Mouse (Mus musculus): ENCODE measurements around the gene Mal.
"Not testable (repeated sequence)": the region's sequence is repeated elsewhere in the genome, so short reads cannot be mapped to it uniquely, and the experiment has no call there.

The Mal gene

DNA sequence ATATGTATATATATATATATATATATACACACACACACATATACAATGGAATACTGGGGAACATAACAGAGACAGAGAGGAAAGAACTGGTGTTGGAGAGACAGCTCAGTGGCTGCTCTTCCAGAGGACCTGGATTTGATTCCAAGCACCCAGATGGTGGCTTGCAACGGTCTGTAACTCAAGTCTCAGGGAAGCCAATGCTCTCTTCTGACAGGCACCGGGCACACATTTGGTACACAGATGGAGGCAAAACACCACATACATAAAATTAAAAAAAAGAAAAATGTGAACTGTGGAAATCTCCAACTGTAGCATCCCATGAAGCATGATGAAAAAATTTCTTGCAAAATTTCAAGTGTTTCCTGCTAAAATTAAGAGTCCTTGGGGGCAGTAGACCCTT lies 31.7 kb downstream of the Mal start:
- DNase-seq (ENCODE audit: low spot score in 2 of 2): no peak

DNA sequence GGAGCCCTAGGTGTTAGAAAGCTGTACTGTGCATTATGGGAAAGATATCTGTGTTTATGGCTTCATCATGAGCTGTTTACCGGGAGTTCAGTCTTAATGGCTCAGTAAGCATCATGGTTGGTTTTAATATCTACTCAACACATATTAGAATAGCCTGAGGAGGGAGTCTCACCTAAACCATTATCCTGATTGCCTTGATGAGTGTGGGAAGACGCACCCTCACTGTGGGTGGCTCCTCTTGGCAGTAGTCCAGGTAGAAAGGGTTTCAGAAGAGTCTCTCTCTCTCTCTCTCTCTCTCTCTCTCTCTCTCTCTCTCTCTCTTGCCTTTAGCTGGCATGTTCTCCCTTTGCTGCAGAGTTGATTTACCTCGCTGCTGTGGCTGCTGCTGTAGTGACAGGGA lies 34.4 kb downstream of the Mal start:
- no peak for DNase-seq (ENCODE audit: low spot score in 2 of 2)

DNA sequence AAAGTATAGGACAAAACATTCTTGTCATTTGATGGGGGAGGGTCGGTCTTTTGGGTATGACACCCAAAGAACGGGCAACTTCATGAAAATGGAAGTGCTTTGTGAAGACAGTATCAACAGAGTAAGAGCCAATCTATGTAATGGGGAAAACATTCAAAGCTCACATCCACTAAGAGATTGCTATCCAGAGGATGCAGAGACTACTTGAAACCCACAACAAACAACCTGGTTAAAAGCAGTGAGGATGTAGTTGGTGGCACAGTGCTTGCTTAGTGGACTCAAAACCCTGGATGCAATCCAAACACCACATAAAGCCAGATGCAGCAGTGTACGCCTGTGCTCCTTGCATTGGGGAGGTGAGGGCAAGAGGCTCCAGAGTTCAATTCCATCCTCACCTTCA lies 37.2 kb downstream of the Mal start:
- no peak for DNase-seq (ENCODE audit: low spot score in 2 of 2)

DNA sequence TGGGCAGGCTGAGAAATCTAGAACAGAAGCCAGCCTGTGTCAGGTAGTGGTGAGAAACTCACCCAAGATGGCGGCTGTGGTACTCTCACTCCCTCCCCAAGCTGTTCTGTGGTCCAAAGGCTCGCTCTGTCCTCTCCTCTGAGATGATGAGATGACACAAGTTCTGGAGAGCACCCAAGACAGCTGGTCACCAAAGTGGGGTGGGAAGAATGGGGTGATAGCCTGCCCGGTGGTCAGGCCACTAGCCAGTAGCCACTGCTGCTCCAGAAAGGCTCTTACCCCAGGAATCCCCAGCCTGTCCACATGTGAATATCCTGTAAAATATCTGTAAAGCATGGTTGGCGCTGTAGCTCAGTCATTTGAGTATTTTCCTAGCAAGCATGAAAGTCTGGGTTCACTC lies 44.2 kb downstream of the Mal start:
- DNase-seq (ENCODE audit: low spot score in 2 of 2): no peak

DNA sequence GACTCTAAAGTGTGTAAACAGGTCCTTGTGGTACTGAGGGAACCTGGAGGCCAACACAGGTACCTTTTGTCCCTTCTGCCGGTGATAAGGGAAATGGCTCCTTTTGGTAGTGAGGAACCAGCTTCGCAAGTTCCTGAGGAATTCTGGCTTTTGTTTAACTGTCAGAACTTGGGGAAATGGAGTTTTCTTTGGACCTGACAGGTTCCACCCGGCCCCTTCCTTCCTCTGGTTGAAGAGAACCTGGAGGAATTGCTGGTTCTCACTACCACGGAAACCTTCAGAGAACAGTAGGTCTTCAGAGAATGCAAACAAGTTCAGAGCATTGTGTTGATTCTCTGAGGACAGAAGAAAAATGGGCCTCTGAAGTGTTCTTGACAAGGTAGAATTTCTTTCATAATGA lies 45.1 kb downstream of the Mal start:
- DNase-seq (ENCODE audit: low spot score in 2 of 2): no peak

DNA sequence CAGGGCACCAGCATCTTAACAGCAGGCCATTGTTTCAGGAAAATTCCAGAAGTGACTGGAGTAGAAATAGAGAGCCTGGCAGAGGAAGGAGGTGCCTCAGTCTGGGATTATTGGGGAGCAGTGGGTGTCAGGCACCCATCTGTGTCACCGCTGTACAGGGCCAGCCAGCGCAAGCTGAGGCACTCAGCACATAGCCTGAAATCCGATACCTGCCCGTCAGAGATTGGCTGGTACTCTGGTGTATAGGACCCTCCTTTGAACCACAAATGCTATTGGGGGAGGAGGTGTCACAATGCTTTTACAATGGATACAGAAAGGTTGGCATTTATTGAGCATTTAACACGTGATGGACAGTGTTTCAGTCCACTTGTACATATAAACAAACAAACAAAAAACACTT lies 47.5 kb downstream of the Mal start:
- DNase-seq (ENCODE audit: low spot score in 2 of 2): no peak

DNA sequence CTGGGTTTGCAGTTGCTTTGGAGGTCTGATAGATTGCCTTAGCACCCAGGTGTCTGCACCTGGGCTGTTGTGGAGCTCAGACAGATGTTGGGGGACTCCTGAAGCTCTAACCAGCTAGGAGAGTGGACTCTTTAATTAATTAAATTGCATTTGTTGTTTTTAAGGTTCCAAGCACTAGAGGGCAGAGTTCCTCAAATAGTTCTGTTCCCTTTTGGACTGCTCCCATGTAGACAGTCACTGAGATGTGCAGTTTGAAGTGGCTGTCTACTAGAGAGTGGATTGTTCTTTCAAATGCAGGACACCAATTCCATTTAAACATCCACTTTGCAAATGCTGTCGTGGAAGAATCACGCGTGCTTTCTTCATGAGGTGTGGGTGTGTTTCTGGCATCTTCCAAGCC lies 48.3 kb downstream of the Mal start:
- DNase-seq (ENCODE audit: low spot score in 2 of 2): no peak

DNA sequence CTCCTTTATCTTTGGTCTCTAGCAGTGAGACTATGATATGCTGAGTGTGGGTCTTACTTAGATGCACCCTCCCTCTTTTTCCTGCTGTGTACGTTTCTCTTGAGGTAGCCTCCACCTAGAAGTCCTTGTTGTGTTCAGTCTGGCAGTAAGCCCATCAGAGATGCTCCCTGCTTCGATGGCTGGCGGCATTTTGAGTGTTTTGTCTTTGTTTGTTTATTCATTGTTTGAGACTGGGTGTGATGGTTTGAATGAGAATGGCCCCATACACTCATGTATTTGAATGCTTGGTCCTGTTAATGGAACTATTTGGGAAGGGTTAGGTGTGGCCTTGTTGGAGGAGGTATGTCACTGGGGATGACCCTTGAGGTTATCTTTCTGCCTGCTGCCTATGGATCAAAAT lies 51.3 kb downstream of the Mal start:
- no peak for DNase-seq (ENCODE audit: low spot score in 2 of 2)

DNA sequence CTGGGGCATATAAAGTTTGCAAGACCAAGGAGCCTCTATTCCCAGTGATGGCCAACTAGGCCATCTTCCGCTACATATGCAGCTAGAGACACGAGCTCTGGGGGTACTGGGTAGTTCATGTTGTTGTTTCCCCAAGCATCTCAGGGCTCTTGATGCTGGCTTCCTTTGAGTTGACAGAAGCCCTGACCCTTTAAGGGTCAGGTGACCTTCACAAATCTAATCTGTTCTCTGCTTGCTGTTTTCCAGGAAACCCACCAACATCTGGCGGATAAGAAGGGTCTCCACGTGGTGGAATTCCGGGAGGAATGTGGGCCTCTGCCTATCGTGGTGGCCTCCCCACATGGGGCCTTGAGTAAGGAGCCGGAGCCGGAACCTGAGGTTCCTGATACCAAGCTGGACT lies 53.1 kb downstream of the Mal start:
- DNase-seq (ENCODE audit: low spot score in 2 of 2): not testable (repeated sequence)

DNA sequence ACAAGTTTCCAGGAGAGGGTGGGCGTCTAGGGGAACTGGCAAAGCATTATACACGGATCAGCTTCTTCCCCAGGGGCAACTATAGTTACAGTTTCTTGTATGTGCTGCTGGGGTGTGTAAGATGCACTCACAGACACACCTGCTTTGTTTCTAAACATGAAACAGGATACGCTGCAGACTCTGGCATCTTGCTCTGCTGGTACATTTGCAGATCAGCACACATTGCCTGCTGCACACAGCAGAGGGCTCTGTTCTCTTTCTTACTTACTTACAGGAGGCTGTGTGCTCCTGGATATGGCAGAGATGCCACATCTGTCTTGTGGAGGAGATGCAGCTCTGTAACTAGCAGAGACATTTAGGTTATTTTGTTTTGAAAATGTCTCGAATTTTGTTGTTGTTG lies 65.7 kb downstream of the Mal start:
- no peak for DNase-seq (ENCODE audit: low spot score in 2 of 2)

DNA sequence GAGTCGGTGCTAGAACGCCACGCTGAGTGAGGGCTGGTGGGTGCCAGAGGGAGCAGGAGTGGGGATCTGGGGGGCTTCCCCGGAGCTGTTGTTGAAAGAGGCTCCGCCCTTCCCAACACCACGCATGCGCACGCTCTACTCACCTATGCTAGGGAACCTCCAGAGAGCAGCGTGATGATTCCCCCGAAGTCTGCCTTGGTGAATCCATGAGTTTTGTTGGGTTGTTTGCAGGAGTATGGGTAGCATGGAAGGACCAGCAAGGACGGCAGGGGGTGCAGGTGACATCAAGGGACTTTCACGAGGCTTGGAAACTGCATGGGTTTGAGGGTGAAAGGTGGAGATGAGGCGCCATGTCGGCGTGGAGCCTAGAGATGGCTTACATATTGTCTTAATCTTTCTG lies 66.3 kb downstream of the Mal start:
- DNase-seq (ENCODE audit: low spot score in 2 of 2): peak; percentile 24 to 70

DNA sequence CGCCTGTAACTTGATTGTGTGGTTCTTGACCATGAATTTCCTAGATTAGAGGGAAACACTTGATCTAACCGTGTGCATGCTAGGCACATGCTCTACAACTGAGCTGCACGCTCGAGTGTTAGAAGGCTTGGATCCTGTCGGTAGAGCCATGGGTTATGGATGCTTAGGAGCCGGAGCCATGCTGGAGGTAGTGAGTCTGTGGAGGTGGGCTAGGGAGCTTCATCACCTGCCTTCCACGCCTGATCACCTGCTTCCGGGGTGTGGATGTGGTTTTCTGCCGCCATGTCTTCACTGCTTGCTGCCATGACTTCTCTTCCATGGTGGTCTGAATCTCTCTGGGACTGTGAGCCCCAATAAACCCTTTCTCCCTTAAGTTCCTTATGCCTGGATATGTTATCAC lies 67.6 kb downstream of the Mal start:
- DNase-seq (ENCODE audit: low spot score in 2 of 2): no peak

DNA sequence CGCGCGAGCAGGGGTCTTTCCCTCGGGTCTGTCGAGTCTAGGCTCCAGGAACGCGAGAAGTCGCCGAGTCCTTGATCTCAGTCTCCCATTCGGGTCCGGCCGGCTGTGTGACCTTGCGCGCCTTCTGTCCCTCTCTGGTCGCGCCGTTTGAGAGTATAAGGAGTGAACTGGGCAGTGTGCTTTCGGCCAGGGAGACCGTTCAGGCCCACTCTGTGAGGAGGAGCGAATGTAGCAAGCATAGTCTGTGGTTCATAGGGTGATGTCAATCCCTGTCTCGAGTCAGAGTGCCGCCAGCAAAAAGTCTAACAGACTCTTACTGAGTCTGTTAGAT lies 69.0 kb downstream of the Mal start:
- DNase-seq (ENCODE audit: low spot score in 2 of 2): no peak

DNA sequence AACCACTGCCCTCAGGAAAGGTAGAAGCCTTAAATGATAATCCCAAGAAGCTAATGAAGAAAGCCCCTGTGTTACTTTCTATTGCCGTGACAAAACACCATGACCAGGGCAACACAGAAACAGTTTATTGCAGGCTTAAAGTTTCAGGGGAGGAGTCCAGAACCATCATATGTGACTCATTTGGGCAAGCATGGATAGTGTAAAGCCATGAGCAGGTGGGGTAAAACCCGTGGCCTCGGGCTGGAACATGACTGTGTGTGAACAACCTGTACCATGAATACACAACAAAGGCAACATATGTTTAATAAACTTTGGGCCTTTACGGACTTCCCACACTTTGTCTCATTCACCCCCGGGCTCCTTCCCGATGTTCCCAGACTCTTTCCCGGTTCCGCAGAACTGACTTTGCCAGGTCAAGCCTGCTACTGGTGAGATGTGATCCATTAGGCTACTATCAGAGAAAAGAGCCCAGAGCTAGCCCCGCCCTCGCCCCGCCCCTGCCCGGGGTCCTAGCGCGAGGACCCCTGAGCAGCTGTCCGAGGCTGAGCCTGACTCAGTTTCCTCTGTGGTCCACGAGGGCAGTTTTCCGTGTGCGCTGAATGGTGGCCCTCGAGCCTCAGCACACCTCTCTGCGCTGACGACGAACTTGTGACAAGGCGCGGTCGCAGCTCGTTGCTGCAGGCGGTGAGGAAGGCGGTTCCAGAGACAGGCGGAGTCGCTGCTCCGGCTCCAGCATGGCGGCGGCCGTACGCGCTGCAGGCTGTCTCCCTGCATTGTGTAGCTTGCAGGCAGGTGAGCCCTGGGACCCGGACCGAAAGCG lies 69.6 kb downstream of the Mal start, which contains the start of the genes Zfp661 and Mrps5:
Gene Zfp661 (minus strand): TSS at position 401 of the 820 bp plus-strand sequence.
Gene Mrps5 (plus strand): TSS at position 529 of the 820 bp plus-strand sequence.
- DNase-seq (ENCODE audit: low spot score in 2 of 2): peak; percentile 87 to 92

DNA sequence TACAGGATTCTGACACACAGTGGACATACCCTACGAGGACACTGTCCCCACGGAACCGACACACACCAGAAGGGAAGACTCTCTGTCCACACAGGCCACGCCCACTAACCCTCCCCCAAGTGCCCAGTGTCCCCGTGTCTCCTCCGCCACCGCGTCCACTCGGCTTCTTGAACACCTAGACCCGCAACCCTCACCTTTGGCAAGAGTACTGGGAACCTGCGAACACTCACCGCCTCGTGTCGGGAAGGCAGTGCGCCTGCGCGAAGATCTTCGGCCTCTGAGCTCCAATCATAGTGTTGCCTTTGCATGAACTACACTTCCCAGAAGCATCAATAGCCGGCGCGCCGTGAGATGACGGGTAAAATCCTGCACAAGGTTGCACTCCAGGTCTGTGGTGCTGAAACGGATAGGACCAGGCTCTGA lies 72.0 kb downstream of the Mal start:
- DNase-seq (ENCODE audit: low spot score in 2 of 2): peak; percentile 85 to 93

Data from spleen, postnatal 4 days (tissue).